Mouse (Mus musculus): ENCODE data around the gene Gm42372. TPM values are rescaled to one million over a fixed set of nuclear protein-coding genes. Genes with fewer than 3 reads are reported as not detected.

Gene Gm42372
- total and polyA plus RNA-seq, 2 experiments from 2014 or later, result 9.0 to 48.8 TPM

DNA sequence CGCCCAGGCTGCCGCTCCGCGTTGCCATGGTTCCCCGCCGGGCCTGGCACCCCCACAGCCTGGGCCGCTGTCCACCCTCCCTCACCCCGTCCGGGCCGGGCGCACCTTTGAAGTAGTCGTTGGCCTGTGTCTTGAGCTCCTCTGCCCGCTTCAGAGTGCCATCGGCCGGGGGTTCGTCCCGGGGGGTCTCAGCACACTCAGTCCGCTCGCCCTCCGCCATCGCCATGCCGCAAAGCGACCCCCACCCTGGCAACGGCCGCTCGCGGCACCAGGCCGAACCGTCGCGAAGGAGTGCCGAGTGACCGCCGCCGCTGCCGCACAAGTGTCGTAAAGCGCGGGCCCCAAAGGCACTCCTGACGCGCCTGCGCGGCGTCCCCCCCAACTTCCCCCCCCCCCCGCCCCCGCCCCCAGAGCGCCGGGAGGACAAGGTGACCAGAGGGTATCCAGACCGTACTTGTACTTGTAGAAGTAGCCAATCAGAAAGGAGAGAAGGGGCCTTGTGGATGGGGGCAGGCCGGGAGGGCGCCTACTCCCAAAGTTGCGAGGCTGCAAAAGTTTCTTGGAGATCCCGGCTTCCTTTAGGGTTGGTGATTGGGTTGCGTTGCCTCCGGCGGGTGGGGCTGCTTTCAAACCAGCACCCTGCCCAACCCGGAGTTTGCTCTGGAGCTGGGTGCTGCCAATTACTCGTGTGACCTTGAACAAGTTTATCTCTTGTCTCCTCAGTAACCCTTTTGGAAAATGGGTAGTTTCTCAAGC is 44.9 kb downstream of the Gm42372 start, which contains the start of gene Ppp5c:
TSS of gene Ppp5c (minus strand) at position 337 of the 756 bp plus-strand sequence.
- Histone ChIP-seq H3K9ac (replicated peaks; ENCODE audit: low read length, poor library complexity, severe bottlenecking) (peak within 1 kb of the TSS; percentile 91), H3K27ac (ENCODE audit: low read depth, low read length) (peak within 1 kb of the TSS; percentile 78), H3K4me3 (ENCODE audit: low read depth, low read length) (peak within 1 kb of the TSS; percentile 82), H3K36me3 (ENCODE audit: insufficient read depth, low read length) (peaks cover 5% of the 10 kb centered on the region; the same call in 1 of the 2 replicates), H3K27me3 (ENCODE audit: insufficient read depth, low read length) (no peaks in the 10 kb centered on the region), H3K4me2 (ENCODE audit: low read depth, low read length, poor library complexity, severe bottlenecking) (peak within 1 kb of the TSS; percentile 62), H3K9me3 (ENCODE audit: low read length) (no peaks in the 10 kb centered on the region), H3K4me1 (ENCODE audit: insufficient read depth, low read length) (peaks cover 12% of the 10 kb centered on the region)
- DNase-seq (ENCODE audit: low spot score) (peak; percentile 95), ATAC-seq (ENCODE audit: low FRiP score) (peak; percentile 85)
- under 1% methylated on average over 55 of the region's 58 CpGs for WGBS
- TF ChIP-seq CTCF (IDR thresholded peaks at IDR 0.05), result no peak

DNA sequence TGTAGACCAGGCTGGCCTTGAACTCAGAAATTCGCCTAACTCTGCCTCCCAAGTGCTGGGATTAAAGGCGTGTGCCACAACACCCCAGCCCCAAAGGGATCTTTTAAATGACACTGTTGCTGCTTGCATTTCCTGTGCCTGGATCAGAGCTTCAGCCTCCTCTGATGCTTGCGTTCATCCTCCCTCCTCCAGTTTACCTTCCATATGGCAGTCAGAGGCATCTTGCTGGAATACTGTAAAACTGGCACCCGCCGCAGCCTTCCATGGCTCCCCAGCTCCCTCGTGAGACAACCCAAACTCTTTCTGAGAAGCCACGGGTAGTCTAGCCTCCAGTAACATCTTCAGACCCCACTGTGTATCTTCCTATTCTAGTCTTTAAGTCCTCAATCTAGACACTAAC is 46.0 kb downstream of the Gm42372 start:
- DNase-seq (ENCODE audit: low spot score), result no peak
- WGBS, result 73% methylated on average over 7 of the region's 7 CpGs

DNA sequence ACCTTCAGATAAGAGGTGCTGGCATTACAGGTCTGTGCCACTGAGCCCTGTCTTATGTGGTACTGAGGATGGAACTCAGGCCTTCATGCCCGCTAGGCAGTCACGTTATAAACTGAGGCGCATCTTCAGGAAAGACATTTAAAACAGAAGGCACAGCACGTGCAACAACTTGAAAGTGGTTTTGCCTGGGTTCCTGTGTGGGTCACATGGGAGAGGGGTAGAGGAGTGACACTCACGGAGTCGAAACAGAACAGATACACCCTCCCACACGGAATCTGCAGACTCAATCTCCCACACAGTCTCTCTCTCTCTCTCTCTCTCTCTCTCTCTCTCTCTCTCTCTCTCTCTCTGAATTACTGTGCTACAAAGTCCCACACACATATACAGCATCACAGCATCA is 47.4 kb downstream of the Gm42372 start:
- H3K27ac ChIP-seq (ENCODE audit: low read depth, low read length), result no peak overlapping the region
- DNase-seq (ENCODE audit: low spot score) (no peak), ATAC-seq (ENCODE audit: low FRiP score) (no peak)
- no peaks in the 10 kb centered on the region for H3K27me3 ChIP-seq (ENCODE audit: insufficient read depth, low read length)
- TF ChIP-seq CTCF (IDR thresholded peaks at IDR 0.05), result no peak
- H3K9me3 ChIP-seq (ENCODE audit: low read length), result no peaks in the 10 kb centered on the region
- no peak overlapping the region for H3K4me3 ChIP-seq (ENCODE audit: low read depth, low read length)
- H3K36me3 ChIP-seq (ENCODE audit: insufficient read depth, low read length), result no peaks in the 10 kb centered on the region
- no peak overlapping the region for H3K9ac ChIP-seq (replicated peaks; ENCODE audit: low read length, poor library complexity, severe bottlenecking)
- WGBS, result 77% methylated on average over 7 of the region's 7 CpGs
- peaks cover 12% of the 10 kb centered on the region for H3K4me1 ChIP-seq (ENCODE audit: insufficient read depth, low read length)
- no peak overlapping the region for H3K4me2 ChIP-seq (ENCODE audit: low read depth, low read length, poor library complexity, severe bottlenecking)

More for the DNA sequence above, 46.0 kb downstream of the Gm42372 start:
- Histone ChIP-seq H3K27me3 (ENCODE audit: insufficient read depth, low read length) (no peaks in the 10 kb centered on the region), H3K36me3 (ENCODE audit: insufficient read depth, low read length) (no peaks in the 10 kb centered on the region), H3K9ac (replicated peaks; ENCODE audit: low read length, poor library complexity, severe bottlenecking) (no peak overlapping the region), H3K9me3 (ENCODE audit: low read length) (no peaks in the 10 kb centered on the region), H3K4me3 (ENCODE audit: low read depth, low read length) (no peak overlapping the region), H3K4me2 (ENCODE audit: low read depth, low read length, poor library complexity, severe bottlenecking) (no peak overlapping the region), H3K27ac (ENCODE audit: low read depth, low read length) (no peak overlapping the region), H3K4me1 (ENCODE audit: insufficient read depth, low read length) (peaks cover 12% of the 10 kb centered on the region)
- ATAC-seq (ENCODE audit: low FRiP score), result no peak
- TF ChIP-seq CTCF (IDR thresholded peaks at IDR 0.05), result no peak

Other genes starting within 250 kb of the Gm42372 start
- gene Ap2s1, start 244.7 kb upstream of the Gm42372 start, total RNA-seq (2014; rRNA removed), result 516 and 573 TPM in 2 replicates
- gene Ap2s1, start 244.7 kb upstream of the Gm42372 start, polyA plus RNA-seq (2015; fragmentation: Nextera tagmentation; extraction: Ambion mirVana), result 556 and 589 TPM in 2 replicates
- gene Slc1a5, start 201.7 kb upstream of the Gm42372 start, total RNA-seq (2014; rRNA removed), result 15.2 and 20.1 TPM in 2 replicates
- gene Slc1a5, start 201.7 kb upstream of the Gm42372 start, polyA plus RNA-seq (2015; fragmentation: Nextera tagmentation; extraction: Ambion mirVana), result 8.9 and 9.2 TPM in 2 replicates
- gene Strn4, start 167.2 kb upstream of the Gm42372 start, total RNA-seq (2014; rRNA removed), result 252 and 291 TPM in 2 replicates
- gene Strn4, start 167.2 kb upstream of the Gm42372 start, polyA plus RNA-seq (2015; fragmentation: Nextera tagmentation; extraction: Ambion mirVana), result 156 and 165 TPM in 2 replicates
- 81.4 and 85.9 TPM in 2 replicates for gene Fkrp, start 166.4 kb upstream of the Gm42372 start, total RNA-seq (2014; rRNA removed)
- 50.0 and 53.5 TPM in 2 replicates for gene Fkrp, start 166.4 kb upstream of the Gm42372 start, polyA plus RNA-seq (2015; fragmentation: Nextera tagmentation; extraction: Ambion mirVana)
- gene Prkd2, start 140.2 kb upstream of the Gm42372 start, total RNA-seq (2014; rRNA removed), result 3.2 and 4.9 TPM in 2 replicates
- 3.9 TPM in 2 replicates for gene Prkd2, start 140.2 kb upstream of the Gm42372 start, polyA plus RNA-seq (2015; fragmentation: Nextera tagmentation; extraction: Ambion mirVana)
- gene Dact3, start 107.8 kb upstream of the Gm42372 start, total RNA-seq (2014; rRNA removed), result 86.0 and 107 TPM in 2 replicates
- 7.5 and 7.7 TPM in 2 replicates for gene Dact3, start 107.8 kb upstream of the Gm42372 start, polyA plus RNA-seq (2015; fragmentation: Nextera tagmentation; extraction: Ambion mirVana)
- gene Gng8, start 91.3 kb upstream of the Gm42372 start, total RNA-seq (2014; rRNA removed), result 1.9 and 5.2 TPM in 2 replicates
- 12.3 and 15.9 TPM in 2 replicates for gene Gng8, start 91.3 kb upstream of the Gm42372 start, polyA plus RNA-seq (2015; fragmentation: Nextera tagmentation; extraction: Ambion mirVana)
- gene Ptgir, start 76.6 kb upstream of the Gm42372 start, total RNA-seq (2014; rRNA removed), result 0.11 and 0.14 TPM in 2 replicates
- gene Ptgir, start 76.6 kb upstream of the Gm42372 start, polyA plus RNA-seq (2015; fragmentation: Nextera tagmentation; extraction: Ambion mirVana), result 0.11 TPM in 1 of 2 replicates, not detected in the other
- gene Calm3, start 59.0 kb upstream of the Gm42372 start, total RNA-seq (2014; rRNA removed), result 1,835 and 1,985 TPM in 2 replicates
- 467 and 471 TPM in 2 replicates for gene Calm3, start 59.0 kb upstream of the Gm42372 start, polyA plus RNA-seq (2015; fragmentation: Nextera tagmentation; extraction: Ambion mirVana)
- gene Pnmal2, start 38.4 kb upstream of the Gm42372 start, total RNA-seq (2014; rRNA removed), result 155 and 174 TPM in 2 replicates
- gene Pnmal2, start 38.4 kb upstream of the Gm42372 start, polyA plus RNA-seq (2015; fragmentation: Nextera tagmentation; extraction: Ambion mirVana), result 180 and 187 TPM in 2 replicates
- gene Pnmal1, start 23.4 kb upstream of the Gm42372 start, total RNA-seq (2014; rRNA removed), result 41.2 and 54.0 TPM in 2 replicates
- gene Pnmal1, start 23.4 kb upstream of the Gm42372 start, polyA plus RNA-seq (2015; fragmentation: Nextera tagmentation; extraction: Ambion mirVana), result 64.8 and 65.2 TPM in 2 replicates
- 5.5 and 5.8 TPM in 2 replicates for gene Ccdc8, start 9.6 kb downstream of the Gm42372 start, total RNA-seq (2014; rRNA removed)
- 2.0 and 2.5 TPM in 2 replicates for gene Ccdc8, start 9.6 kb downstream of the Gm42372 start, polyA plus RNA-seq (2015; fragmentation: Nextera tagmentation; extraction: Ambion mirVana)
- 56.4 and 61.0 TPM in 2 replicates for gene Ppp5c, start 44.8 kb downstream of the Gm42372 start, total RNA-seq (2014; rRNA removed)
- gene Ppp5c, start 44.8 kb downstream of the Gm42372 start, polyA plus RNA-seq (2015; fragmentation: Nextera tagmentation; extraction: Ambion mirVana), result 144 and 145 TPM in 2 replicates
- gene Hif3a, start 79.3 kb downstream of the Gm42372 start, total RNA-seq (2014; rRNA removed), result 13.6 and 16.9 TPM in 2 replicates
- gene Hif3a, start 79.3 kb downstream of the Gm42372 start, polyA plus RNA-seq (2015; fragmentation: Nextera tagmentation; extraction: Ambion mirVana), result 2.0 and 2.7 TPM in 2 replicates
- 3.9 and 5.1 TPM in 2 replicates for gene Psg16, start 91.0 kb downstream of the Gm42372 start, total RNA-seq (2014; rRNA removed)
- 6.8 and 7.6 TPM in 2 replicates for gene Psg16, start 91.0 kb downstream of the Gm42372 start, polyA plus RNA-seq (2015; fragmentation: Nextera tagmentation; extraction: Ambion mirVana)
- gene Ceacam3, start 167.2 kb downstream of the Gm42372 start, total RNA-seq (2014; rRNA removed), result 0.09 TPM in 1 of 2 replicates, not detected in the other
- 0.06 TPM in 1 of 2 replicates, not detected in the other for gene Ceacam3, start 167.2 kb downstream of the Gm42372 start, polyA plus RNA-seq (2015; fragmentation: Nextera tagmentation; extraction: Ambion mirVana)
- 0.38 TPM in 1 of 2 replicates, not detected in the other for gene Psg29, start 220.4 kb downstream of the Gm42372 start, total RNA-seq (2014; rRNA removed)
- not detected in 2 replicates for gene Psg29, start 220.4 kb downstream of the Gm42372 start, polyA plus RNA-seq (2015; fragmentation: Nextera tagmentation; extraction: Ambion mirVana)

All from midbrain, postnatal 0 days (tissue).